Mouse (Mus musculus) lung, postnatal 4 days (tissue): ENCODE measurements around the gene Gm48552.

ENCODE experiments used
- DNase-seq, 2 experiments: peaks; one replicate each; pipeline ENCODE4 v3.0.0; 2021

Gene Gm48552

GRCm38 (mm10) chr10:81407539-81408423 lies 19.0 kb downstream of the Gm48552 start:
- peak; percentile 90 for DNase-seq

GRCm38 (mm10) chr10:81408424-81408729 lies 19.6 kb downstream of the Gm48552 start:
- no peak for DNase-seq

DNA sequence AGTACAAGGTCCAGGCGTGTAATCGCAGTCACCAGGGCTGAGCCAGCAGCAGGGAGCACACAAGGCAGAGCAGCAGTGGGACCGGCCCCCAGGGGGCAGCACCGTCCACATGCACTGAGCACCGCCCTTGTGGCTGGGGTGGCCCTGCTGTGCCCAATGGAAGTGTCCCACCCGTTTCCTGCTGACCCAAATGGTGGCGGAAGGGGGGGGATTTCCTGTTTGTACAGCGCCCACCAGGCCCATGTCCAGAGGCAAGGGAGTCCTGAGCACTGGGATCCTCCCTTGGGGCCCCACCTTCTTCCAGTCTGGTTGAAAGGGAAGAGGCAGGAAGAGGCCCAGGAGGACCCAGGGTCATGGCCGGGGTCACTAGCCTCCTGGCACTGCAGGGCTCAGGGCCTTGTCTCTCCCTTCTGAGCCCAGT lies 20.1 kb downstream of the Gm48552 start:
- DNase-seq = peak; percentile 94 to 96

DNA sequence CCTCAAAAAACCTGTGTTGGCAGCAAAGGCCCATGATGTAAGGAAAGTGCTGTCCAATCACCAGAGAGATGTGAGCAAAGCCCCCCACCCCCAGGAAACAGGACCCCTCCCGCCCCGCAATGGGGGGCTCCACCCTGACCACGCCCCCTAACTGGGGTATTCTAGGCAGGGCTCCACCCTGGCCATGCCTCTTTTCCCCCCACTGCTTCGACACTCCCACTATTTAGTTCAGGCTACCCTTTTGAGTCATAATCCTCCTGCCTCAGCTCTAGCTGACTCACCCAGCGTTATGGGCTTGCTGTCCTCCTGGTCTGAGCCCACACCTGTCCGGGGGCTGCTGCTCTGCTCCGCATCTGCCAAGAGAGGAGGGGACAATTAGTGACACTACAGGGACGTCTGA lies 20.5 kb downstream of the Gm48552 start:
- DNase-seq = no peak

- DNase-seq = no peak
These were observed 21.5 kb downstream of the Gm48552 start for GRCm38 (mm10) chr10:81410350-81410749.

DNA sequence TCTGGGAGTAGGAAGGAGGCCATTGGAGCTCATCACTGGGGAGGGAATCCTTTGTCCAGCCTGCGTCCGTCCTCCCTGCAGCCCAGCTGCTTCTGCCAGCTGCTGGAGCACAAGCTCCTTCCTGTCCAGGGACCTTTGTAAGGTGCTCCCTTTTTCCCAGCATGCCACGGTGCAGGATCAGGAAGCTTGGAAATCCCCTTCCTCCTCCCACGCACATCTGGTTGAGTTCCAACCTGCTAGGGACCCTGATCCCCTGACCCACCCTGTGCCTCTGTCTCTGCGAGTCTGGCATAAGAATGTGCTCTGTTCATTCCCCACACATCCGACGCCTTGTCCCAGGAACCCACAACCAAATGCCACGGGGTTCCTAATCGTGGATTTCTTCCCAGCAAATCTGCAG lies 22.2 kb downstream of the Gm48552 start:
- no peak for DNase-seq

DNA sequence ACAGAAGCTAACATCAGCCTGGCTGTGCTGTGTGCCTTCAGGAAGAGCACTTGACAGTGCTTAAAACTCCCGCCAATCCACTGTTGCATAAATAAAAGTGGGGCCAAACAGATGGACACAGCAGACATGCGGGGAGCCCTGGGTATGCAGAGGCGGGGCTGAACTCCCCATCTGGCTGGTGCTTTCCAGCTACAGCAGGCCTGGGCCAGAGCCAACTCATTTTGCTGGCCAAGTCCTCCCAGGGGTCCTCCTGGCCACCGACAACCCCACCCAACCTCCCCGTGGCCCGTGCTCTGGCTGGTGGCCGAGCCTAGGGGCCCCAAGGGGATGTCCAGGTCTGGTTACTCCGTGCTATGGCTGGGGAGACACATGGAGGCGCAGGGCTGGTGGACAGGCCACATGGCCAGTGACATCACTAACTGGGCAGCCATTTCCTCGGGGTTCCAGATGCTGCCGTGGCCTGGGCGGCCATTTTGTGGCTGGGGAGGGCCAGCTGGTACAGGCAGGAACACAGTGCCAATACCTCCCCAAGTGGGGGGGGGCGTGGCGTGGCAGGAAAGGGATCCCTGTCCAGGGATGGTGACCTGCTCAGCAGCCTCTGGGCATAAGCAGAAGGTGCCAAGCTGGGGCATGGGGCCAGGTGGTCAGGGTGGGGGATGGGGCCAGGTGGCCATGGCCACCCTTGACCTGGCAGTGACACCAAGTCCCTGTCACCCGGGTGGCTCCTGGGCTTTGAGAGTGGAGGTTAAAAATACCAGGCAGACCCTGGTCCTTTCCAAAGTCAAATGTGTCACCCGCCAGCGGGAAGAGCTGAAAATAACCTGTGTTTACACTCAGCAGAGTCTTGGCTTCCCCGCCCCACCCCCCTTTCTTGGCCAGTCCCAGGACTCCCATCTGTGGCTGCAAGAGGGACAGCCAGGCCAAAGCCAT lies 22.9 kb downstream of the Gm48552 start:
- DNase-seq = peak; percentile 80 to 91

- no peak for DNase-seq
These were observed 23.9 kb downstream of the Gm48552 start for GRCm38 (mm10) chr10:81412586-81413309.

DNA sequence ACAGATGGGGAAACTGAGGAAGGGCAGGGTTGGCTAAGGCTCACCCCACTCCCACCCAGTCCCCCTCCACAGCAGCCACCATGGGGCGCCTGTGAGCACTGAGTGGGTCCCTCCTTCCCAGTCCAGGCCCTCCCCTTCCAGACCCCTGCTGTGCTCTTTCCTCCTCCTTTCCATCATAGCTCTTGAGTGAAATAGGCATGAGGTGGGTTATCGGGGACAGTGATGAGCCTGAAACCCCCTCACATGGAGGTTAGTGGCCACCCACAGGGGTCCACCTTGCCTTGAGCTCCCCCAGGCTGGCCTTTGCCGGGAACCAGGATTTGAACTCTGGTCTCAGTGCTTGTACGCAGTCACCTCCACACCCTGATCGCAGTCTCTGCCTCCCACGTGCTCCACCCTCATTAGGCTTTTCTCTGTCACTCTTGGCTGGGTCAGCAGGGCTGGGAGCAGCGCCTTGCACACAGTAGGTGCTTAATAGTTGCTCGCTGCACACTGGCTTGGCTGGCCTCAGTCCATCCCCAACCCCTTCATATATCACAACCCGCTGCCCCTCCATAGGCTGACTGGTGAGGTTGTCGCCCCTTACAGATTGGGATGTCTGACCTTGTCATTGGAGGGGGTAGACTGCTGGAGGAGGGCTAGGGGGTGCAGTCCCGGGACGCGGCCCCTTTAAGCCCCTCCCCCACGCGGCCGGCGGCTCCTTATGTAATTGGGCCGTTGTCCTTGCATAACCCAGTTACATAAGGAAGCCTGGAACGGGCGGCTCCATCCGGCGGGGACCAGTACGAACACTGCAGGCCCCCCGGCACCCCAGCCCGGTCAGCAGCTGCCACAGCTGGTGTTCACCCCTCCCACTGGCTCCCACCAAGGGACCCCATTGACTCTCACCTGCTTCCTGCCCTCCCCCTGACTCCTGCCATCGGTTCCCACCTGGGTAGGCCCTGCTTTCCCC lies 24.8 kb downstream of the Gm48552 start:
- peak; percentile 90 to 93 for DNase-seq

- peak in 1 of 2 experiments; percentile 57 for DNase-seq
These were observed 25.9 kb downstream of the Gm48552 start for GRCm38 (mm10) chr10:81414682-81415081.

DNA sequence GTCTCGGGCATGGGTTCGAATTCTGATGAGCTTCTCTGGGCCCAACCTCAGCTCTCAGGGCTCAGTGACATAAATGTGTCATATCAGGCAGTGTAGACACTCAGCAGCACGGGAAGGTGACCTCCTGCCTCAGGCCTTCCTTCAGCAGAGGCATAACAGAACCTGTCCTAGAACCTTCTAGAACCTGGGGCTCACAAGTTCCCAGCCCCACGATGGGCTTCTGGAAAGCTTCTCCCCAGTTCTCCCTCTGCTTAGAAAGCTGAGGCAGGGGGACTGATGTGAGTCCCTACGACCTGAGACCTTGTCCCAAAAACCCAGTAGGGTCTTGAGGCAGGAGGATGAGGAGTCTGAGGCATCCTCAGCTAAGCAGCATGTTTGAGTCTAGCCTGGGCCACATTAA lies 26.3 kb downstream of the Gm48552 start:
- no peak for DNase-seq

GRCm38 (mm10) chr10:81415549-81416310 lies 26.9 kb downstream of the Gm48552 start:
- no peak for DNase-seq

DNA sequence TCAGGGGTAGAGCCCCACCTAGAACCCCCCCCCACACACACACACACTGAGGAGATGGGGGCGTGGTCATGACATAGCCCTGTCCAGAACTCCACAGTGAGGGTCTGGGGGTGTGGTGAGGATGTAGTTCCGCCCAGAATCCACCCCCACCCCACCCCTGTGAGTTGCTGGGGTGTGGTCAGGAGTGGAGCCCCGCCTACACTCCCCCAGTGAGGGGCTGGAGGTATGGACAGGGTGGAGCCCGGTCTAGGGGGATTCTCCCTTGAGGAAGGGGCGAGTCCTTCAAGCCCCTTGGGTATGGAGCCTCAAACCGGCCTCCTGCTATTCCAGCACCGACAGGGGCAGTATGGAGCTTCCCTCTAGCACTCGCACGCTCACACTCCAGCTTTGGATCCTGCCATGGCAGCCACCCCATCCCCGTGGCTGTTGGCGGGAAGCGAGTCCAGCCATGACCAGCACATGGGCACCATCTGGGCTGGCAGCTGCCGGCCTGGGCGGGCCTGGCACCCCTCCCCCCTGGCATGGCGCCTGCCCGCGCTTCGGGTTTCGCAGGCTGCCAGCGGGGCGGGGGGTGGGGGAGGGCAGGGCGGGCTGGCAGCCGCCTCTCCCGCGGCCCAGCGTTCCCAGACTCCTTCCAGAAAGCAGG lies 27.9 kb downstream of the Gm48552 start:
- DNase-seq = peak; percentile 86 to 93

GRCm38 (mm10) chr10:81417227-81418215 lies 28.7 kb downstream of the Gm48552 start:
- peak in 1 of 2 experiments; percentile 21 for DNase-seq

DNA sequence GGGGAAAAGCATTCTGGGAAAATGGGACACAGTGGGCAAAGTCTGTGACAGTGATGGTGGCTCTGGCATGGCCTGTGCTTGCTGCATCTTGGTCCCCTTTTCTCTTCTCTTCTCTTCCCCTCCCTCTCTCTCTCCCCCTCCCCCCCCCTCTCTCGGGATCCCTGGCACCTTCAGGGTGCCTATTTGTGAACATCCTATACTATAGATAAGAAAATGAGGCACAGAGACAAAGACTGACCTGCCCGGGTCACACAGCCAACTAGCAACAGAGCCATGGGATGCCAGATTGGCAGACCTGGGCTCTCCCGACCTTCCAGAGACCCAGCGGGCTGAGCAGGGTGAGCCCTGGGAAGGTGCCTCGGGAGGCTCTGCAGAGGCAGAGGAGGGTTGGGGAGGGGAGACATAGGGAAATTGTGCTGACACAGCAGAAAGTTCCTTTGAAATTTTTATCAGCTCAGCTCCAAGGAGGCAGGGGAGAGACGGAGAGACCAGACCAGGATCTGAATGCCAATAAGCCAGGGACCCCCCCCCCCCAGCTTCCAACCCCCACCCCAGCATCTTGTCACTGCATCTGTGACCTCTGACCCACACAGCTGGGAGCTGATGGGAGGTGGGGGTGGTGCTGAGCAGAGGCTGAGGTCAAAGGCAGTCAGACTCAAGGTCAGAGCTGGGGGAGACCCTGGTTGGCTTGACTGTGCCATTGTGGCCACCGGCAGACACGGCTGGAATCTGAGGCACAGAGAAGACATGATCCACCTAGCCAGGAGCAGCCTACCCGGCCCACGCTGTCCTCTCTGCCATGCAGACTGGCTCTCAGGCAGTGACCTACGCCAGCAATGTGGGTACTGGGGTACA lies 29.6 kb downstream of the Gm48552 start:
- peak in 1 of 2 experiments; percentile 19 for DNase-seq

DNA sequence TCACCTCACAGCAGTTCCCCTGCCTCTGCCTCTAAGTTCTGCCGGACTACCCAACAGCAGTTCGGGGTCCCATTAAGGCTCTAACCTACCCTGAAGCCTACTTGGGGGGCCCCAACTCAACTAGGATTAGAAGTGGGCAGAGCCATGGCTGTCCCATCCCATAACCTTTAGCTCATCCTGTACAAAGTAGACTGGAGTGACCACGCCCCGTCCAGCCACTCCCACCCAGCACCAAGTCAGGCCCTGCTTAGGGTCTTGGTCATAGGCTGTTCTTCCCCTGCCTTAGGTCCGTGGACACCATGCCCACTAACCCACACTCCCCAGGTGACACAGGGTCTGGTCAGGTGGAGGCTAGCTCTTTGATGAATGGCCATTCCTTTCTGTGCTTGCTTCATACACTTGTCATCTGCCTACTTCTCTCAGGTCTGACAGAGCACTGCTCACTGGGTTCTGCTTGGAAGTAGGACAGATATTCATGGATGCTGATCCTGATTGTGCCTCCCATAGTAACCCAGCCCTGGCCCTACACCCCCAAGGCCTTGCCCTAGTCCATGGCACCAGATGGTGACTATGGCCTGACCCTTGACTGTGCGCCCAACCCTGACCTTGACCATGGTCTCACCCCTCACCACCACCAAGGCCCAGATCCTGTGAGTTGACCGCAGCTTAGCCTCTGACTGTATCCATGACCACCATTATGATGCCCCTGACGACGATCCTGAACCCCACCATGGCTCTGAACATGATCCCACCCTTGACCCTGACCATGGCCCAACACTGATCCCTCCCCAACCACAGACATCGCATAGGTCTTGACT lies 30.5 kb downstream of the Gm48552 start:
- peak; percentile 5 to 18 for DNase-seq

- peak; percentile 24 to 61 for DNase-seq
These were observed 31.5 kb downstream of the Gm48552 start for GRCm38 (mm10) chr10:81420191-81420767.
